Mouse (Mus musculus) MEL (cell line): ENCODE results near the gene Pitpnc1. TPM values are rescaled to one million over a fixed set of nuclear protein-coding genes. Genes with fewer than 3 reads are reported as not detected.
A peak's percentile ranks its signal among the peaks of the same experiment; 100 is the strongest.

Experiments
- DNase-seq: peaks from one replicate; pipeline ENCODE4 v3.0.0; 2011; ENCODE audit warnings: low read depth, low spot score
- H3K27ac ChIP-seq: 2 replicates; pipeline ENCODE4 v1.5.1; 2012; ENCODE audit warnings: low read depth, mild to moderate bottlenecking, control low read depth, low read length, moderate library complexity; ENCODE audit not compliant: control insufficient read depth
- H3K27me3 ChIP-seq, 2 experiments: fragments of 150-350 bp in 1 of 2; sonication (generic) in 1 of 2; 2 replicates each; pipeline ENCODE4 v1.6.1; 2012; ENCODE audit warnings: low read length in 2 of 2, mild to moderate bottlenecking in 2 of 2, improper control_type of control experiment in 1 of 2, moderate library complexity in 1 of 2; ENCODE audit not compliant: insufficient read depth in 2 of 2, control insufficient read depth in 1 of 2
- H3K36me3 ChIP-seq, 2 experiments: 2 replicates each; pipeline ENCODE4 v1.6.1; 2012 to 2014; ENCODE audit warnings: low read length in 2 of 2, improper control_type of control experiment in 1 of 2, inconsistent platforms in 1 of 2, mild to moderate bottlenecking in 1 of 2; ENCODE audit not compliant: insufficient read depth in 2 of 2, control insufficient read depth in 1 of 2
- H3K4me1 ChIP-seq, 2 experiments: fragments of 150-350 bp in 1 of 2; sonication (generic) in 1 of 2; 2 replicates each; pipeline ENCODE4 v1.6.1; 2012; ENCODE audit warnings: low read length in 2 of 2, improper control_type of control experiment in 1 of 2, mild to moderate bottlenecking in 1 of 2; ENCODE audit not compliant: insufficient read depth in 2 of 2, control insufficient read depth in 1 of 2
- H3K4me3 ChIP-seq, 2 experiments: fragments of 150-350 bp in 1 of 2; sonication (generic) in 1 of 2; 2 replicates each; pipeline ENCODE4 v1.5.1; 2012; ENCODE audit warnings: low read depth in 2 of 2, low read length in 2 of 2, mild to moderate bottlenecking in 2 of 2, moderate library complexity in 2 of 2, control low read depth in 1 of 2, improper control_type of control experiment in 1 of 2; ENCODE audit not compliant: control insufficient read depth in 1 of 2, insufficient read depth in 1 of 2
- H3K79me2 ChIP-seq: 2 replicates; pipeline ENCODE4 v1.6.1; 2012; ENCODE audit warnings: mild to moderate bottlenecking, low read length, moderate library complexity; ENCODE audit not compliant: control insufficient read depth, poor library complexity, insufficient read depth
- H3K9ac ChIP-seq: 2 replicates; pipeline ENCODE4 v1.6.1; 2012; ENCODE audit warnings: low read depth, mild to moderate bottlenecking, control low read depth, low read length, moderate library complexity; ENCODE audit not compliant: control insufficient read depth, poor library complexity, severe bottlenecking
- H3K9me3 ChIP-seq: fragments of 150-350 bp; sonication (generic); replicated peaks from 2 replicates; pipeline ENCODE4 v1.6.1; 2012; ENCODE audit warnings: mild to moderate bottlenecking, low read length, improper control_type of control experiment, moderate library complexity; ENCODE audit not compliant: insufficient read depth
- BHLHE40 ChIP-seq: IDR thresholded peaks from 2 replicates; pipeline ENCODE4 v1.6.1; 2012; ENCODE audit warnings: low read depth, mild to moderate bottlenecking, inconsistent platforms, low read length, improper control_type of control experiment, borderline replicate concordance
- CHD2 ChIP-seq: IDR thresholded peaks from 2 replicates; pipeline ENCODE4 v1.6.1; 2011; ENCODE audit warnings: low read length, improper control_type of control experiment
- CTCF ChIP-seq, 3 experiments: IDR thresholded peaks in 2 of 3; conservative IDR thresholded peaks in 1 of 3; 2 replicates each; pipeline ENCODE4 v1.5.1; 2011 to 2012; ENCODE audit warnings: low read length in 3 of 3, low read depth in 2 of 3, mild to moderate bottlenecking in 2 of 3, improper control_type of control experiment in 1 of 3, inconsistent platforms in 1 of 3, mixed read lengths in 1 of 3, moderate library complexity in 1 of 3; ENCODE audit not compliant: control insufficient read depth in 1 of 3, insufficient read depth in 1 of 3, poor library complexity in 1 of 3, severe bottlenecking in 1 of 3
- E2F4 ChIP-seq: IDR thresholded peaks from 2 replicates; pipeline ENCODE4 v1.6.1; 2011; ENCODE audit warnings: low read depth, low read length, improper control_type of control experiment, borderline replicate concordance
- ELF1 ChIP-seq: IDR thresholded peaks from 2 replicates; pipeline ENCODE4 v1.6.1; 2014; ENCODE audit warnings: low read depth, mild to moderate bottlenecking, inconsistent platforms, low read length, improper control_type of control experiment, moderate library complexity
- EP300 ChIP-seq, 2 experiments: IDR thresholded peaks; 2 replicates each; pipeline ENCODE4 v1.6.1; 2011; ENCODE audit warnings: improper control_type of control experiment in 2 of 2, low read length in 2 of 2, low read depth in 1 of 2, mild to moderate bottlenecking in 1 of 2
- ETS1 ChIP-seq: IDR thresholded peaks from 2 replicates; pipeline ENCODE4 v1.6.1; 2012; ENCODE audit warnings: low read depth, mild to moderate bottlenecking, inconsistent platforms, low read length, improper control_type of control experiment, moderate library complexity
- GABPA ChIP-seq: IDR thresholded peaks from 2 replicates; pipeline ENCODE4 v1.6.1; 2012; ENCODE audit warnings: low read depth, mild to moderate bottlenecking, inconsistent platforms, low read length, improper control_type of control experiment, moderate library complexity
- GATA1 ChIP-seq: IDR thresholded peaks from 2 replicates; pipeline ENCODE4 v1.6.1; 2011; ENCODE audit warnings: low read depth, low read length, improper control_type of control experiment
- HCFC1 ChIP-seq: IDR thresholded peaks from 2 replicates; pipeline ENCODE4 v1.6.1; 2012; ENCODE audit warnings: low read depth, mild to moderate bottlenecking, inconsistent platforms, low read length, improper control_type of control experiment, moderate library complexity
- JUND ChIP-seq: IDR thresholded peaks from 2 replicates; pipeline ENCODE4 v1.6.1; 2011; ENCODE audit warnings: low read depth, mild to moderate bottlenecking, improper control_type of control experiment, low read length
- MAFK ChIP-seq: IDR thresholded peaks from 2 replicates; pipeline ENCODE4 v1.6.1; 2011; ENCODE audit warnings: low read depth, mild to moderate bottlenecking, low read length, improper control_type of control experiment, borderline replicate concordance
- MAX ChIP-seq: IDR thresholded peaks from 2 replicates; pipeline ENCODE4 v1.6.1; 2011; ENCODE audit warnings: low read length, improper control_type of control experiment
- MAZ ChIP-seq: IDR thresholded peaks from 2 replicates; pipeline ENCODE4 v1.6.1; 2012; ENCODE audit warnings: low read depth, mild to moderate bottlenecking, inconsistent platforms, low read length, improper control_type of control experiment
- MXI1 ChIP-seq: IDR thresholded peaks from 2 replicates; pipeline ENCODE4 v1.6.1; 2011; ENCODE audit warnings: mild to moderate bottlenecking, low read depth, low read length, improper control_type of control experiment
- MYB ChIP-seq: IDR thresholded peaks from 2 replicates; pipeline ENCODE4 v1.6.1; 2011; ENCODE audit warnings: mild to moderate bottlenecking, low read depth, low read length, improper control_type of control experiment
- MYC ChIP-seq: IDR thresholded peaks from 2 replicates; pipeline ENCODE4 v1.6.1; 2011; ENCODE audit warnings: low read depth, mild to moderate bottlenecking, low read length, improper control_type of control experiment, moderate library complexity
- POLR2A ChIP-seq, 2 experiments: IDR thresholded peaks; 2 replicates each; pipeline ENCODE4 v1.6.1; 2011 to 2012; ENCODE audit warnings: low read length in 2 of 2, mild to moderate bottlenecking in 2 of 2, control low read depth in 1 of 2, improper control_type of control experiment in 1 of 2, low read depth in 1 of 2, moderate library complexity in 1 of 2; ENCODE audit not compliant: control insufficient read depth in 1 of 2, insufficient read depth in 1 of 2, poor library complexity in 1 of 2
- POLR2AphosphoS2 ChIP-seq: IDR thresholded peaks from 2 replicates; pipeline ENCODE4 v1.6.1; 2011; ENCODE audit warnings: low read length, improper control_type of control experiment
- RAD21 ChIP-seq: IDR thresholded peaks from 2 replicates; pipeline ENCODE4 v1.6.1; 2011; ENCODE audit warnings: mild to moderate bottlenecking, low read depth, low read length, improper control_type of control experiment
- RCOR1 ChIP-seq: IDR thresholded peaks from 2 replicates; pipeline ENCODE4 v1.6.1; 2012; ENCODE audit warnings: low read depth, mild to moderate bottlenecking, inconsistent platforms, low read length, improper control_type of control experiment
- SIN3A ChIP-seq: IDR thresholded peaks from 2 replicates; pipeline ENCODE4 v1.6.1; 2012; ENCODE audit warnings: low read length, improper control_type of control experiment, inconsistent platforms
- SMC3 ChIP-seq: IDR thresholded peaks from 2 replicates; pipeline ENCODE4 v1.6.1; 2011; ENCODE audit warnings: low read depth, low read length, improper control_type of control experiment
- TAL1 ChIP-seq: IDR thresholded peaks from 2 replicates; pipeline ENCODE4 v1.6.1; 2012; ENCODE audit warnings: mild to moderate bottlenecking, inconsistent platforms, low read length, moderate library complexity, mixed read lengths
- TBP ChIP-seq: IDR thresholded peaks from 2 replicates; pipeline ENCODE4 v1.8.0; 2011; ENCODE audit warnings: low read depth, low read length, improper control_type of control experiment
- TCF12 ChIP-seq: IDR thresholded peaks from 2 replicates; pipeline ENCODE4 v1.6.1; 2014; ENCODE audit warnings: low read depth, mild to moderate bottlenecking, inconsistent platforms, low read length, improper control_type of control experiment, moderate library complexity
- USF1 ChIP-seq: IDR thresholded peaks from 2 replicates; pipeline ENCODE4 v1.6.1; 2014; ENCODE audit warnings: low read depth, mild to moderate bottlenecking, inconsistent platforms, low read length, improper control_type of control experiment, moderate library complexity
- ZKSCAN1 ChIP-seq: IDR thresholded peaks from 2 replicates; pipeline ENCODE4 v1.6.1; 2012; ENCODE audit warnings: low read depth, mild to moderate bottlenecking, inconsistent platforms, low read length, improper control_type of control experiment, moderate library complexity
- ZMIZ1 ChIP-seq: IDR thresholded peaks from 2 replicates; pipeline ENCODE4 v1.6.1; 2012; ENCODE audit warnings: low read depth, mild to moderate bottlenecking, inconsistent platforms, low read length, improper control_type of control experiment, moderate library complexity
- ZNF384 ChIP-seq: IDR thresholded peaks from 2 replicates; pipeline ENCODE4 v1.6.1; 2012; ENCODE audit warnings: low read depth, mild to moderate bottlenecking, inconsistent platforms, low read length, improper control_type of control experiment
- polyA plus RNA-seq, 2 experiments: library from polyadenylated mRNA; stranded (reverse) in 1 of 2; unstranded in 1 of 2; fragments of >175 nt in 1 of 2; fragments of >200 nt in 1 of 2; gene quantifications; 2 replicates each; pipeline versions ENCODE4 v1.2.1 to v1.2.4; 2012; ENCODE audit warnings: low replicate concordance in 2 of 2, low read depth in 1 of 2; ENCODE audit not compliant: insufficient read length in 2 of 2, insufficient read depth in 1 of 2, missing spikeins in 1 of 2
- total RNA-seq: library from RNA; depleted of rRNA; stranded (reverse); fragments of 300-350 nt; gene quantifications from 2 replicates; pipeline ENCODE4 v1.2.3, GENCODE M21; 2012

Gene Pitpnc1
- total and polyA plus RNA-seq, 3 experiments: 19.3 to 25.3 TPM; not detected in 1

DNA sequence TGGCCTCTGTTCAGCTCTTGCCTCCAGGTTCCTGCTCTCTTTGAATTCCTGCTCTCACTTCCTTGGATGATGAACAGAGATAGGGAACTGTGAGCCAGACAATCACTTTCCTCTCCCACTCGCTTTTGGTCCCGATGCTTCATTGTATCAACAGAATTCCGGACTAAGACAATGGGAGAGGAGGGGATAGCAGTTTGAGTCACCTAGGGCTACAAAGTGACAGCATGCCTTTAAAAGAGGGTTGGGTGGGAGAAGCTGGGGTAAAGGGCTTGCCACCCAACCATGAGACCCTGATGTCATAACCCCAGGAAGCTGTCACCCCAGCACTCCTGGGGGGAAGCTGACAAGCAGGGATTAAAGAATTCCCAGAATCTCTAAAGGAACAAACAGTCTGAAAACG lies 127.5 kb downstream of the Pitpnc1 start:
- H3K4me1 ChIP-seq: peaks cover 27 to 44% of the 10 kb centered on the region in 2 experiments
- H3K9ac ChIP-seq: no peak overlapping the region
- no peak for TF ChIP-seq HCFC1
- TF ChIP-seq ETS1: no peak
- H3K9me3 ChIP-seq: no peaks in the 10 kb centered on the region
- no peak for DNase-seq
- peaks cover 0 to 50% of the 10 kb centered on the region in 2 experiments; a peak in 3 of 4 replicates for H3K36me3 ChIP-seq
- peak overlapping the region; percentile 56 for H3K27ac ChIP-seq
- H3K4me3 ChIP-seq: no peak overlapping the region
- peaks cover 28% of the 10 kb centered on the region for H3K79me2 ChIP-seq
- no peaks in the 10 kb centered on the region for H3K27me3 ChIP-seq

GRCm38 (mm10) chr11:107342432-107342831 lies 128.1 kb downstream of the Pitpnc1 start:
- H3K27me3 ChIP-seq: no peaks in the 10 kb centered on the region
- no peaks in the 10 kb centered on the region for H3K9me3 ChIP-seq
- peak; percentile 94 for DNase-seq
- H3K4me3 ChIP-seq: 0 out of 4 replicates have a peak overlapping the region, but pooled peaks of 1 of the 2 experiments have one; percentile 0
- peaks cover 27 to 41% of the 10 kb centered on the region in 2 experiments for H3K4me1 ChIP-seq
- TF ChIP-seq ELF1 (peak; percentile 66; the same call in 1 of the 2 replicates), GATA1 (peak; percentile 99), CHD2 (no peak), RAD21 (no peak), GABPA (no peak), ZMIZ1 (no peak), TAL1 (peak; percentile 86), HCFC1 (0 out of 2 replicates have a peak, but pooled peaks have one; percentile 59), TCF12 (peak; percentile 99), POLR2AphosphoS2 (peak; percentile 74), MYC (peak; percentile 93), RCOR1 (peak; percentile 89), EP300 (IDR thresholded peaks at IDR 0.05; ENCODE audit: low read depth in 1 of 2, low read length in 2 of 2) (peak; percentile 96 to 99), MAFK (0 out of 2 replicates have a peak, but pooled peaks have one; percentile 72), ZNF384 (no peak), TBP (peak; percentile 93), MAX (peak; percentile 73), POLR2A (IDR thresholded peaks at IDR 0.05; ENCODE audit: control insufficient read depth in 1 of 2, insufficient read depth in 1 of 2, low read depth in 1 of 2, low read length in 2 of 2, poor library complexity in 1 of 2) (peak in 1 of 2 experiments; percentile 33; a peak in 1 of 4 replicates), JUND (no peak), ZKSCAN1 (no peak), ETS1 (peak; percentile 97), E2F4 (no peak), BHLHE40 (peak; percentile 73; the same call in 1 of the 2 replicates), CTCF (IDR thresholded peaks at IDR 0.05 in 2 of 3, conservative IDR thresholded peaks at IDR 0.05 in 1 of 3; ENCODE audit: control insufficient read depth in 1 of 3, insufficient read depth in 1 of 3, low read depth in 2 of 3, low read length in 3 of 3, poor library complexity in 1 of 3, severe bottlenecking in 1 of 3) (no peak), MXI1 (peak; percentile 89), SMC3 (no peak), SIN3A (peak; percentile 96), MYB (0 out of 2 replicates have a peak, but pooled peaks have one; percentile 22), MAZ (peak; percentile 89), USF1 (no peak)
- H3K79me2 ChIP-seq: peaks cover 25% of the 10 kb centered on the region
- 0 out of 2 replicates have a peak overlapping the region, but pooled peaks have one; percentile 0 for H3K9ac ChIP-seq
- peaks cover 0 to 48% of the 10 kb centered on the region in 2 experiments; a peak in 3 of 4 replicates for H3K36me3 ChIP-seq
- peak overlapping the region; percentile 72 for H3K27ac ChIP-seq
